Mouse (Mus musculus) forebrain, embryonic 11.5 days (tissue): Measurements from ENCODE around the gene Gm6034. TPM values are rescaled to one million over a fixed set of nuclear protein-coding genes. Genes with fewer than 3 reads are reported as not detected.
A peak's percentile ranks its signal among the peaks of the same experiment; 100 is the strongest.
"Not testable (repeated sequence)": the region's sequence is repeated elsewhere in the genome, so short reads cannot be mapped to it uniquely, and the experiment has no call there.

Source experiments
- ATAC-seq: fragments of 200-750 bp; cut with Nextera tagmentation; replicated peaks from 2 replicates; pipeline ENCODE4 v1.8.0; 2017; ENCODE audit warnings: moderate TSS enrichment; ENCODE audit not compliant: low FRiP score
- DNase-seq: peaks from one replicate; pipeline ENCODE4 v3.0.0-alpha.2; 2017; ENCODE audit warnings: low spot score
- H3K27ac ChIP-seq: fragments of 300-500 bp; sonication (generic); 2 replicates; pipeline ENCODE4 v1.5.1; 2014; ENCODE audit warnings: low read depth, low read length
- H3K27me3 ChIP-seq: fragments of 300-500 bp; sonication (generic); 2 replicates; pipeline ENCODE4 v1.6.1; 2014; ENCODE audit warnings: mild to moderate bottlenecking, low read length, mixed read lengths; ENCODE audit not compliant: control insufficient read depth, insufficient read depth
- H3K36me3 ChIP-seq: fragments of 300-500 bp; sonication (generic); 2 replicates; pipeline ENCODE4 v1.6.1; 2014; ENCODE audit warnings: mild to moderate bottlenecking, low read length, moderate library complexity, mixed read lengths; ENCODE audit not compliant: control insufficient read depth, insufficient read depth
- H3K4me1 ChIP-seq: fragments of 300-500 bp; sonication (generic); replicated peaks from 2 replicates; pipeline ENCODE4 v1.6.1; 2014; ENCODE audit warnings: low read length, mixed read lengths; ENCODE audit not compliant: control insufficient read depth, insufficient read depth
- H3K4me2 ChIP-seq: fragments of 300-500 bp; sonication (generic); 2 replicates; pipeline ENCODE4 v1.6.1; 2014; ENCODE audit warnings: low read depth, mild to moderate bottlenecking, low read length, moderate library complexity, mixed read lengths; ENCODE audit not compliant: severe bottlenecking
- H3K4me3 ChIP-seq: fragments of 300-500 bp; sonication (generic); 2 replicates; pipeline ENCODE4 v1.5.1; 2014; ENCODE audit warnings: low read depth, low read length
- H3K9ac ChIP-seq: fragments of 300-500 bp; sonication (generic); 2 replicates; pipeline ENCODE4 v1.6.1; 2014; ENCODE audit warnings: low read length
- H3K9me3 ChIP-seq: fragments of 300-500 bp; sonication (generic); 2 replicates; pipeline ENCODE4 v1.6.1; 2016; ENCODE audit warnings: low read length, mixed read lengths; ENCODE audit not compliant: control insufficient read depth
- WGBS: fragments of 180-500 bp; shearing (Covaris S2); extraction: QIAGEN DNeasy Blood & Tissue Kit; methylation state at CpG from one replicate; pipeline ENCODE4 v1.1.7; 2014; 5-methylcytosine and 5-hydroxymethylcytosine counted together
- polyA plus RNA-seq: library from polyadenylated mRNA; unstranded; fragments of >200 nt; fragmentation: Nextera tagmentation; extraction: Ambion mirVana; gene quantifications from 2 replicates; pipeline ENCODE4 v1.2.1, GENCODE M21; 2014

The Gm6034 gene
- not detected in 2 replicates for polyA plus RNA-seq

- not testable (repeated sequence) for H3K27ac ChIP-seq, H3K4me1 ChIP-seq, H3K9me3 ChIP-seq, H3K36me3 ChIP-seq, H3K27me3 ChIP-seq
- WGBS, result 2% methylated on average over 12 of the region's 12 CpGs
- ATAC-seq (peak; percentile 91), DNase-seq (peak; percentile 70)
- Histone ChIP-seq H3K9ac (peak within 1 kb of the TSS; percentile 39), H3K4me2 (peak within 1 kb of the TSS; percentile 54), H3K4me3 (peak within 1 kb of the TSS; percentile 24)
Measured at GRCm38 (mm10) chr17:36042610-36043169, at the start of gene Gm6034, which contains the start of gene H2-T22. Gene Gm6034 (plus strand): TSS chr17:36042961. Gene H2-T22 (minus strand): TSS chr17:36042747.

GRCm38 (mm10) chr17:35993675-35994074, 49.1 kb upstream of the Gm6034 start:
- Histone ChIP-seq H3K4me2 (peak overlapping the region; percentile 39; the same call in 1 of the 2 replicates), H3K9ac (no peak overlapping the region), H3K4me3 (no peak overlapping the region), H3K36me3 (no peaks in the 10 kb centered on the region; the same call in 1 of the 2 replicates), H3K27me3 (no peaks in the 10 kb centered on the region), H3K4me1 (0 out of 2 replicates have a peak, but pooled peaks cover 3% of the 10 kb centered on the region), H3K27ac (no peak overlapping the region), H3K9me3 (no peaks in the 10 kb centered on the region)
- ATAC-seq (peak; percentile 75), DNase-seq (peak; percentile 92)
- WGBS, result 9% methylated on average over 17 of the region's 17 CpGs

GRCm38 (mm10) chr17:35994175-35994878, 48.4 kb upstream of the Gm6034 start:
- 0 out of 2 replicates have a peak, but pooled peaks cover 3% of the 10 kb centered on the region for H3K4me1 ChIP-seq
- ATAC-seq (peak; percentile 72), DNase-seq (peak; percentile 85)
- H3K9ac ChIP-seq, result peak overlapping the region; percentile 54
- no peaks in the 10 kb centered on the region for H3K9me3 ChIP-seq
- H3K27me3 ChIP-seq, result no peaks in the 10 kb centered on the region
- H3K27ac ChIP-seq, result no peak overlapping the region
- H3K4me2 ChIP-seq, result peak overlapping the region; percentile 47
- H3K4me3 ChIP-seq, result peak overlapping the region; percentile 45
- no peaks in the 10 kb centered on the region for H3K36me3 ChIP-seq
- 3% methylated on average over 31 of the region's 31 CpGs for WGBS

GRCm38 (mm10) chr17:35994879-35995240, 47.9 kb upstream of the Gm6034 start:
- Histone ChIP-seq H3K27ac (no peak overlapping the region), H3K36me3 (no peaks in the 10 kb centered on the region), H3K4me2 (peak overlapping the region; percentile 47), H3K27me3 (no peaks in the 10 kb centered on the region), H3K4me3 (peak overlapping the region; percentile 45), H3K4me1 (0 out of 2 replicates have a peak, but pooled peaks cover 3% of the 10 kb centered on the region), H3K9ac (peak overlapping the region; percentile 54), H3K9me3 (no peaks in the 10 kb centered on the region)
- under 1% methylated on average over 14 of the region's 14 CpGs for WGBS
- DNase-seq (no peak), ATAC-seq (no peak)

GRCm38 (mm10) chr17:35996949-35997348, 45.8 kb upstream of the Gm6034 start:
- WGBS, result 5% methylated on average over 11 of the region's 11 CpGs
- ATAC-seq, result peak; percentile 74
- no peak overlapping the region for H3K4me3 ChIP-seq

GRCm38 (mm10) chr17:35997713-35998510, 44.8 kb upstream of the Gm6034 start:
- no peak overlapping the region for H3K4me2 ChIP-seq
- no peak for ATAC-seq
- no peak for DNase-seq
- no peaks in the 10 kb centered on the region for H3K36me3 ChIP-seq
- H3K4me3 ChIP-seq, result no peak overlapping the region
- no peak overlapping the region for H3K9ac ChIP-seq
- no peak overlapping the region for H3K27ac ChIP-seq
- WGBS, result 47% methylated on average over 12 of the region's 12 CpGs
- H3K27me3 ChIP-seq, result no peaks in the 10 kb centered on the region
- 0 out of 2 replicates have a peak, but pooled peaks cover 3% of the 10 kb centered on the region for H3K4me1 ChIP-seq
- H3K9me3 ChIP-seq, result no peaks in the 10 kb centered on the region

More at GRCm38 (mm10) chr17:35996949-35997348, 45.8 kb upstream of the Gm6034 start:
- DNase-seq, result peak; percentile 94
- no peak overlapping the region for H3K4me2 ChIP-seq
- no peak overlapping the region for H3K9ac ChIP-seq
- no peaks in the 10 kb centered on the region for H3K9me3 ChIP-seq
- H3K4me1 ChIP-seq, result 0 out of 2 replicates have a peak, but pooled peaks cover 3% of the 10 kb centered on the region
- no peaks in the 10 kb centered on the region for H3K27me3 ChIP-seq
- H3K27ac ChIP-seq, result no peak overlapping the region
- H3K36me3 ChIP-seq, result no peaks in the 10 kb centered on the region

GRCm38 (mm10) chr17:35998545-35999305, 44.0 kb upstream of the Gm6034 start:
- H3K27ac ChIP-seq, result no peak overlapping the region
- H3K4me1 ChIP-seq, result 0 out of 2 replicates have a peak, but pooled peaks cover 3% of the 10 kb centered on the region
- DNase-seq (no peak), ATAC-seq (no peak)
- 92% methylated on average over 6 of the region's 6 CpGs for WGBS
- H3K9ac ChIP-seq, result no peak overlapping the region
- H3K27me3 ChIP-seq, result no peaks in the 10 kb centered on the region
- no peaks in the 10 kb centered on the region for H3K36me3 ChIP-seq
- H3K4me2 ChIP-seq, result no peak overlapping the region
- no peak overlapping the region for H3K4me3 ChIP-seq
- H3K9me3 ChIP-seq, result no peaks in the 10 kb centered on the region

GRCm38 (mm10) chr17:35999356-35999755, 43.4 kb upstream of the Gm6034 start:
- H3K9me3 ChIP-seq, result no peaks in the 10 kb centered on the region
- ATAC-seq, result no peak
- WGBS, result 91% methylated on average over 7 of the region's 7 CpGs

More at GRCm38 (mm10) chr17:35999356-35999755, 43.4 kb upstream of the Gm6034 start:
- no peaks in the 10 kb centered on the region for H3K27me3 ChIP-seq
- H3K4me2 ChIP-seq, result no peak overlapping the region
- H3K4me3 ChIP-seq, result no peak overlapping the region
- 0 out of 2 replicates have a peak, but pooled peaks cover 3% of the 10 kb centered on the region for H3K4me1 ChIP-seq
- no peaks in the 10 kb centered on the region for H3K36me3 ChIP-seq
- DNase-seq, result no peak
- no peak overlapping the region for H3K9ac ChIP-seq
- no peak overlapping the region for H3K27ac ChIP-seq
